Comparison of ENCODE assay signal across 9 mouse cellular contexts in genomic region chr6:86471760-86472099, GRCm38 (mm10). TPM values are rescaled to one million over a fixed set of nuclear protein-coding genes. Genes with fewer than 3 reads are reported as not detected.
A peak's percentile ranks its signal among the peaks of the same experiment; 100 is the strongest.
DNase-seq lines count a peak whose midpoint lies in the region; ATAC-seq lines count a peak whose summit lies in the region.
"Had no signal": no experiment of that assay in that cellular context is flagged by ENCODE, and none has a peak within 500 bp of the region (broad histone marks: within the 10 kb centered on the region; RNA-seq: fewer than 3 reads in every experiment).

No protein-coding gene starts in this region.

- H3K4me1 ChIP-seq in embryonic facial prominence, embryonic 14.5 days (ENCODE audit: control insufficient read depth, insufficient read depth, low read length), result peaks cover 11% of the 10 kb centered on the region
- peaks cover 26% of the 10 kb centered on the region for H3K4me1 ChIP-seq in limb, embryonic 10.5 days
- H3K4me1 ChIP-seq in neural tube, embryonic 14.5 days (ENCODE audit: control insufficient read depth, insufficient read depth, low read length), result peaks cover 9% of the 10 kb centered on the region

- ATAC-seq in embryonic facial prominence, embryonic 14.5 days (ENCODE audit: low read depth), result peak; percentile 12
- peak; percentile 63 for ATAC-seq in neural tube, embryonic 14.5 days (ENCODE audit: low read depth)

- peak overlapping the region; percentile 69 for H3K9ac ChIP-seq in embryonic facial prominence, embryonic 14.5 days (ENCODE audit: low read depth, low read length)
- peak overlapping the region; percentile 64 for H3K9ac ChIP-seq in neural tube, embryonic 14.5 days (replicated peaks; ENCODE audit: low read depth, low read length)

- 26% methylated on average over 9 of the region's 9 CpGs for WGBS in embryonic facial prominence, embryonic 14.5 days
- 28% methylated on average over 9 of the region's 9 CpGs for WGBS in limb, embryonic 10.5 days
- WGBS in neural tube, embryonic 14.5 days, result 17% methylated on average over 9 of the region's 9 CpGs

- peak overlapping the region; percentile 88 for H3K27ac ChIP-seq in embryonic facial prominence, embryonic 14.5 days (replicated peaks; ENCODE audit: low read depth, low read length)
- H3K27ac ChIP-seq in limb, embryonic 10.5 days, result peak overlapping the region; percentile 93
- peak overlapping the region; percentile 96 for H3K27ac ChIP-seq in neural tube, embryonic 14.5 days (ENCODE audit: low read depth, low read length)

- intact Hi-C loops in left cerebral cortex, postnatal 4 days (cut with DNase I), result loop anchor here (5.0 kb wide), 1 partner anchor 51 kb away; no protein-coding TSS in a partner anchor

- H3K27me3 ChIP-seq in embryonic facial prominence, embryonic 14.5 days (replicated peaks; ENCODE audit: control insufficient read depth, insufficient read depth, low read length), result no peaks in the 10 kb centered on the region
- H3K27me3 ChIP-seq in limb, embryonic 10.5 days (ENCODE audit: low read depth, poor library complexity, severe bottlenecking), result no peaks in the 10 kb centered on the region
- no peaks in the 10 kb centered on the region for H3K27me3 ChIP-seq in neural tube, embryonic 14.5 days (ENCODE audit: control insufficient read depth, insufficient read depth, low read length)

- H3K9me3 ChIP-seq in embryonic facial prominence, embryonic 14.5 days (ENCODE audit: control insufficient read depth, low read length), result no peaks in the 10 kb centered on the region
- H3K9me3 ChIP-seq in limb, embryonic 10.5 days (replicated peaks), result no peaks in the 10 kb centered on the region
- H3K9me3 ChIP-seq in neural tube, embryonic 14.5 days (ENCODE audit: control insufficient read depth, low read length), result no peaks in the 10 kb centered on the region

- H3K36me3 ChIP-seq in embryonic facial prominence, embryonic 14.5 days (ENCODE audit: control insufficient read depth, insufficient read depth, low read length), result peaks cover 15% of the 10 kb centered on the region; the same call in 1 of the 2 replicates
- peaks cover 41% of the 10 kb centered on the region for H3K36me3 ChIP-seq in limb, embryonic 10.5 days
- H3K36me3 ChIP-seq in neural tube, embryonic 14.5 days (ENCODE audit: control insufficient read depth, insufficient read depth, low read length), result no peaks in the 10 kb centered on the region

- DNase-seq in left cerebral cortex, postnatal 4 days, result peak; percentile 16
- no peak for DNase-seq in left cerebral cortex, adult 8-10 months (ENCODE audit: low spot score in 2 of 2)
- peak; percentile 13 for DNase-seq in embryonic facial prominence, embryonic 14.5 days (ENCODE audit: low spot score)
- no peak for DNase-seq in limb, embryonic 10.5 days (ENCODE audit: low spot score)
- no peak for DNase-seq in layer of hippocampus, postnatal 36 days
- no peak for DNase-seq in layer of hippocampus, postnatal 14 days (ENCODE audit: low spot score in 2 of 2)
- DNase-seq in adrenal gland, postnatal 4 days (ENCODE audit: low spot score in 2 of 2), result no peak

- H3K4me3 ChIP-seq in embryonic facial prominence, embryonic 14.5 days (ENCODE audit: low read depth, low read length), result peak overlapping the region; percentile 42
- H3K4me3 ChIP-seq in limb, embryonic 10.5 days, result peak overlapping the region; percentile 53
- peak overlapping the region; percentile 35 for H3K4me3 ChIP-seq in neural tube, embryonic 14.5 days (ENCODE audit: low read depth, low read length)

- peak overlapping the region; percentile 67 for H3K4me2 ChIP-seq in embryonic facial prominence, embryonic 14.5 days (ENCODE audit: low read depth, low read length)
- H3K4me2 ChIP-seq in neural tube, embryonic 14.5 days (ENCODE audit: low read depth, low read length), result peak overlapping the region; percentile 85

RNA-seq across cellular contexts. Expression of gene C87436, which starts 33.6 kb away (rescaled TPM):
- 10 to 100 TPM; 16.2 to 17.6 TPM for total RNA-seq in left cerebral cortex, postnatal 4 days (2021)
- 10 to 100 TPM; 19.3 to 25.6 (median 22.3) TPM for total RNA-seq in left cerebral cortex, adult 8-10 months (2022)
- 22.7 and 23.9 TPM in 2 replicates for polyA plus RNA-seq in embryonic facial prominence, embryonic 14.5 days (2014; fragmentation: Nextera tagmentation; extraction: Ambion mirVana)
- polyA plus RNA-seq in limb, embryonic 10.5 days (2016; fragmentation: Nextera tagmentation; extraction: Ambion mirVana), result 23.9 and 25.2 TPM in 2 replicates
- polyA plus RNA-seq in neural tube, embryonic 14.5 days (2014; fragmentation: Nextera tagmentation; extraction: Ambion mirVana), result 21.9 and 27.2 TPM in 2 replicates
- total RNA-seq in layer of hippocampus, postnatal 36 days (2021), result 10 to 100 TPM; 16.4 to 16.5 TPM
- total RNA-seq in layer of hippocampus, postnatal 14 days (2021), result 10 to 100 TPM; 16.8 to 17.1 TPM
- 10 to 100 TPM; 17.6 to 19.1 TPM for total RNA-seq in adrenal gland, postnatal 4 days (2021)

RNA-seq across cellular contexts. Expression of gene Gm44790, which starts 45.3 kb away (rescaled TPM):
- not detected for total RNA-seq in left cerebral cortex, postnatal 4 days (2021)
- 1 to 10 TPM in 1 of 4 experiments, under 1 TPM in 1, not detected in 2; 0.84 to 3.2 TPM for total RNA-seq in left cerebral cortex, adult 8-10 months (2022)
- not detected in 2 replicates for polyA plus RNA-seq in embryonic facial prominence, embryonic 14.5 days (2014; fragmentation: Nextera tagmentation; extraction: Ambion mirVana)
- not detected in 2 replicates for polyA plus RNA-seq in limb, embryonic 10.5 days (2016; fragmentation: Nextera tagmentation; extraction: Ambion mirVana)
- 1.9 TPM in 1 of 2 replicates, not detected in the other for polyA plus RNA-seq in neural tube, embryonic 14.5 days (2014; fragmentation: Nextera tagmentation; extraction: Ambion mirVana)
- total RNA-seq in layer of hippocampus, postnatal 36 days (2021), result under 1 TPM in 1 of 2 experiments, not detected in 1; 0.88 TPM
- under 1 TPM in 1 of 2 experiments, not detected in 1; 0.90 TPM for total RNA-seq in layer of hippocampus, postnatal 14 days (2021)
- total RNA-seq in adrenal gland, postnatal 4 days (2021), result 1 to 10 TPM in 1 of 2 experiments, not detected in 1; 2.1 TPM
- total RNA-seq: neutrophil, adult 5-6 weeks had no signal

RNA-seq across cellular contexts. Expression of gene Pcbp1, which starts 54.4 kb away (rescaled TPM):
- 100 to 1,000 TPM; 206 to 208 TPM for total RNA-seq in left cerebral cortex, postnatal 4 days (2021)
- 100 to 1,000 TPM; 179 to 184 (median 180) TPM for total RNA-seq in left cerebral cortex, adult 8-10 months (2022)
- polyA plus RNA-seq in embryonic facial prominence, embryonic 14.5 days (2014; fragmentation: Nextera tagmentation; extraction: Ambion mirVana), result 397 and 402 TPM in 2 replicates
- polyA plus RNA-seq in limb, embryonic 10.5 days (2016; fragmentation: Nextera tagmentation; extraction: Ambion mirVana), result 562 and 618 TPM in 2 replicates
- 238 and 312 TPM in 2 replicates for polyA plus RNA-seq in neural tube, embryonic 14.5 days (2014; fragmentation: Nextera tagmentation; extraction: Ambion mirVana)
- total RNA-seq in layer of hippocampus, postnatal 36 days (2021), result 100 to 1,000 TPM; 177 to 186 TPM
- total RNA-seq in layer of hippocampus, postnatal 14 days (2021), result 100 to 1,000 TPM; 176 to 183 TPM
- 100 to 1,000 TPM; 273 to 288 TPM for total RNA-seq in adrenal gland, postnatal 4 days (2021)

Comparison
In these comparisons a context has a peak if more than half of its experiments do, and no peak if none do; other contexts are left out.
1. DNase-seq: peak in left cerebral cortex, postnatal 4 days (single experiment) and embryonic facial prominence, embryonic 14.5 days (single experiment); none in left cerebral cortex, adult 8-10 months (0 of 2), limb, embryonic 10.5 days (single experiment), layer of hippocampus, postnatal 36 days (0 of 2), layer of hippocampus, postnatal 14 days (0 of 2) and adrenal gland, postnatal 4 days (0 of 2).
2. Peak in every context shown above with its lines, with median percentiles within 50 percentile points of each other: H3K27ac ChIP-seq and H3K4me3 ChIP-seq.